Mouse (Mus musculus) liver, embryonic 16.5 days (tissue): Measurements from ENCODE around the gene Slc24a3. TPM values are rescaled to one million over a fixed set of nuclear protein-coding genes. Genes with fewer than 3 reads are reported as not detected.

Experiments used
- ATAC-seq: fragments of 200-750 bp; cut with Nextera tagmentation; 2 replicates; pipeline ENCODE4 v1.8.0; 2017; ENCODE audit warnings: low read depth, mild to moderate bottlenecking, moderate number of reproducible peaks, moderate library complexity
- H3K27ac ChIP-seq: fragments of 300-500 bp; sonication (generic); 2 replicates; pipeline ENCODE4 v1.5.1; 2014; ENCODE audit warnings: mild to moderate bottlenecking, low read length
- H3K27me3 ChIP-seq: fragments of 300-500 bp; sonication (generic); 2 replicates; pipeline ENCODE4 v1.6.1; 2014; ENCODE audit warnings: low read depth, low read length, mixed read lengths; ENCODE audit not compliant: control insufficient read depth, insufficient read depth
- H3K36me3 ChIP-seq: fragments of 300-500 bp; sonication (generic); 2 replicates; pipeline ENCODE4 v1.6.1; 2014; ENCODE audit warnings: mild to moderate bottlenecking; ENCODE audit not compliant: control insufficient read depth, insufficient read depth
- H3K4me1 ChIP-seq: fragments of 300-500 bp; sonication (generic); 2 replicates; pipeline ENCODE4 v1.6.1; 2014; ENCODE audit warnings: low read depth, low read length, mixed read lengths; ENCODE audit not compliant: control insufficient read depth
- H3K4me2 ChIP-seq: fragments of 300-500 bp; sonication (generic); 2 replicates; pipeline ENCODE4 v1.6.1; 2014; ENCODE audit warnings: low read depth, low read length, mixed read lengths
- H3K4me3 ChIP-seq: fragments of 300-500 bp; sonication (generic); 2 replicates; pipeline ENCODE4 v1.5.1; 2014; ENCODE audit warnings: low read depth, mild to moderate bottlenecking, low read length
- H3K9ac ChIP-seq: fragments of 300-500 bp; sonication (generic); 2 replicates; pipeline ENCODE4 v1.6.1; 2014; ENCODE audit warnings: low read depth, low read length
- H3K9me3 ChIP-seq: fragments of 300-500 bp; sonication (generic); replicated peaks from 2 replicates; pipeline ENCODE4 v1.6.1; 2016; ENCODE audit warnings: low read length; ENCODE audit not compliant: control insufficient read depth
- WGBS: fragments of 180-500 bp; shearing (Covaris S2); extraction: QIAGEN DNeasy Blood & Tissue Kit; methylation state at CpG from one replicate; pipeline ENCODE4 v1.1.7; 2014; ENCODE audit not compliant: insufficient replicate concordance; 5-methylcytosine and 5-hydroxymethylcytosine counted together
- polyA plus RNA-seq: library from polyadenylated mRNA; unstranded; fragments of >200 nt; fragmentation: Nextera tagmentation; extraction: Ambion mirVana; gene quantifications from 2 replicates; pipeline ENCODE4 v1.2.1, GENCODE M21; 2015

The Slc24a3 gene
- polyA plus RNA-seq, 1 experiment from 2014 or later: 0.40 TPM

GRCm38 (mm10) chr2:145344521-145344920, 177.0 kb downstream of the Slc24a3 start:
- no peak for ATAC-seq
- 46% methylated on average over 1 of the region's 1 CpGs for WGBS
- no peak overlapping the region for H3K9ac ChIP-seq
- no peak overlapping the region for H3K27ac ChIP-seq
- no peaks in the 10 kb centered on the region for H3K9me3 ChIP-seq
- H3K4me2 ChIP-seq: no peak overlapping the region
- no peak overlapping the region for H3K4me3 ChIP-seq
- H3K4me1 ChIP-seq: no peaks in the 10 kb centered on the region
- no peaks in the 10 kb centered on the region for H3K27me3 ChIP-seq
- no peaks in the 10 kb centered on the region for H3K36me3 ChIP-seq

GRCm38 (mm10) chr2:145353801-145354200, 186.2 kb downstream of the Slc24a3 start:
- Histone ChIP-seq H3K4me1 (no peaks in the 10 kb centered on the region), H3K27me3 (no peaks in the 10 kb centered on the region), H3K9me3 (no peaks in the 10 kb centered on the region), H3K27ac (no peak overlapping the region), H3K9ac (no peak overlapping the region), H3K36me3 (no peaks in the 10 kb centered on the region), H3K4me3 (no peak overlapping the region), H3K4me2 (no peak overlapping the region)
- 48% methylated on average over 1 of the region's 1 CpGs for WGBS
- ATAC-seq: no peak

GRCm38 (mm10) chr2:145358236-145358942, 190.8 kb downstream of the Slc24a3 start:
- Histone ChIP-seq H3K4me1 (no peaks in the 10 kb centered on the region), H3K9me3 (no peaks in the 10 kb centered on the region), H3K9ac (no peak overlapping the region), H3K27me3 (no peaks in the 10 kb centered on the region), H3K27ac (no peak overlapping the region), H3K4me3 (no peak overlapping the region), H3K36me3 (no peaks in the 10 kb centered on the region), H3K4me2 (no peak overlapping the region)
- ATAC-seq: no peak
- WGBS: 67% methylated on average over 6 of the region's 6 CpGs

- no peaks in the 10 kb centered on the region for H3K36me3 ChIP-seq
- no peak overlapping the region for H3K9ac ChIP-seq
- no peaks in the 10 kb centered on the region for H3K9me3 ChIP-seq
- H3K27me3 ChIP-seq: no peaks in the 10 kb centered on the region
- no peak overlapping the region for H3K4me2 ChIP-seq
- ATAC-seq: no peak
- no peak overlapping the region for H3K4me3 ChIP-seq
- H3K27ac ChIP-seq: no peak overlapping the region
- no peaks in the 10 kb centered on the region for H3K4me1 ChIP-seq
- 42% methylated on average over 2 of the region's 2 CpGs for WGBS
These were observed 196.1 kb downstream of the Slc24a3 start for GRCm38 (mm10) chr2:145363604-145364003.

- no peak for ATAC-seq
- WGBS: 29% methylated on average over 2 of the region's 2 CpGs
These were observed 201.1 kb downstream of the Slc24a3 start for GRCm38 (mm10) chr2:145368701-145369100.

GRCm38 (mm10) chr2:145370795-145371194, 203.2 kb downstream of the Slc24a3 start:
- ATAC-seq: no peak
- Histone ChIP-seq H3K27me3 (no peaks in the 10 kb centered on the region), H3K36me3 (no peaks in the 10 kb centered on the region), H3K27ac (no peak overlapping the region), H3K9me3 (no peaks in the 10 kb centered on the region), H3K9ac (no peak overlapping the region), H3K4me3 (no peak overlapping the region), H3K4me2 (no peak overlapping the region), H3K4me1 (no peaks in the 10 kb centered on the region)
- WGBS: 23% methylated on average over 4 of the region's 4 CpGs

More at GRCm38 (mm10) chr2:145368701-145369100, 201.1 kb downstream of the Slc24a3 start:
- Histone ChIP-seq H3K4me2 (no peak overlapping the region), H3K36me3 (no peaks in the 10 kb centered on the region), H3K4me1 (no peaks in the 10 kb centered on the region), H3K27me3 (no peaks in the 10 kb centered on the region), H3K27ac (no peak overlapping the region), H3K9ac (no peak overlapping the region), H3K9me3 (no peaks in the 10 kb centered on the region), H3K4me3 (no peak overlapping the region)

GRCm38 (mm10) chr2:145373803-145374202, 206.2 kb downstream of the Slc24a3 start:
- no peak overlapping the region for H3K27ac ChIP-seq
- H3K4me2 ChIP-seq: no peak overlapping the region
- no peaks in the 10 kb centered on the region for H3K4me1 ChIP-seq
- no peaks in the 10 kb centered on the region for H3K27me3 ChIP-seq
- H3K9ac ChIP-seq: no peak overlapping the region
- no peaks in the 10 kb centered on the region for H3K9me3 ChIP-seq
- H3K36me3 ChIP-seq: no peaks in the 10 kb centered on the region
- ATAC-seq: no peak
- 63% methylated on average over 5 of the region's 5 CpGs for WGBS
- H3K4me3 ChIP-seq: no peak overlapping the region

GRCm38 (mm10) chr2:145382908-145383770, 215.6 kb downstream of the Slc24a3 start:
- Histone ChIP-seq H3K4me1 (no peaks in the 10 kb centered on the region), H3K27ac (no peak overlapping the region), H3K4me3 (no peak overlapping the region), H3K36me3 (no peaks in the 10 kb centered on the region), H3K27me3 (no peaks in the 10 kb centered on the region), H3K4me2 (no peak overlapping the region), H3K9me3 (no peaks in the 10 kb centered on the region), H3K9ac (no peak overlapping the region)
- ATAC-seq: no peak
- WGBS: 72% methylated on average over 13 of the region's 13 CpGs

GRCm38 (mm10) chr2:145384221-145384620, 216.7 kb downstream of the Slc24a3 start:
- ATAC-seq: no peak

More at GRCm38 (mm10) chr2:145384221-145384620, 216.7 kb downstream of the Slc24a3 start:
- Histone ChIP-seq H3K4me2 (no peak overlapping the region), H3K4me3 (no peak overlapping the region), H3K4me1 (no peaks in the 10 kb centered on the region), H3K36me3 (no peaks in the 10 kb centered on the region), H3K9ac (no peak overlapping the region), H3K27ac (no peak overlapping the region), H3K27me3 (no peaks in the 10 kb centered on the region), H3K9me3 (no peaks in the 10 kb centered on the region)
- WGBS: 67% methylated on average over 2 of the region's 2 CpGs
